Mouse (Mus musculus): Measurements from ENCODE around the gene Myoz1. TPM values are rescaled to one million over a fixed set of nuclear protein-coding genes. Genes with fewer than 3 reads are reported as not detected.
A peak's percentile ranks its signal among the peaks of the same experiment; 100 is the strongest.

The Myoz1 gene
- polyA plus RNA-seq, 1 experiment from 2014 or later, result 13.2 TPM

- no peak overlapping the region for H3K27ac ChIP-seq
- no peak for ATAC-seq (ENCODE audit: insufficient number of reproducible peaks, low FRiP score, low TSS enrichment, low read depth)
Observed at GRCm38 (mm10) chr14:20609519-20609918, 46.8 kb downstream of the Myoz1 start.

GRCm38 (mm10) chr14:20607396-20608126 is 48.8 kb downstream of the Myoz1 start:
- H3K27ac ChIP-seq, result peak overlapping the region; percentile 67
- no peaks in the 10 kb centered on the region for H3K27me3 ChIP-seq
- peaks cover 5% of the 10 kb centered on the region; the same call in 1 of the 2 replicates for H3K36me3 ChIP-seq
- no peak overlapping the region for H3K4me2 ChIP-seq
- WGBS, result 71% methylated on average over 9 of the region's 9 CpGs
- H3K4me3 ChIP-seq, result no peak overlapping the region
- ATAC-seq (ENCODE audit: insufficient number of reproducible peaks, low FRiP score, low TSS enrichment, low read depth), result no peak
- peaks cover 6% of the 10 kb centered on the region for H3K4me1 ChIP-seq
- H3K9ac ChIP-seq, result no peak overlapping the region
- no peaks in the 10 kb centered on the region for H3K9me3 ChIP-seq

More at GRCm38 (mm10) chr14:20609519-20609918, 46.8 kb downstream of the Myoz1 start:
- peaks cover 5% of the 10 kb centered on the region; the same call in 1 of the 2 replicates for H3K36me3 ChIP-seq
- H3K9me3 ChIP-seq, result no peaks in the 10 kb centered on the region
- H3K4me3 ChIP-seq, result no peak overlapping the region
- no peak overlapping the region for H3K4me2 ChIP-seq
- peaks cover 6% of the 10 kb centered on the region for H3K4me1 ChIP-seq
- no peaks in the 10 kb centered on the region for H3K27me3 ChIP-seq
- 69% methylated on average over 3 of the region's 3 CpGs for WGBS
- H3K9ac ChIP-seq, result no peak overlapping the region

GRCm38 (mm10) chr14:20601287-20601686 is 55.1 kb downstream of the Myoz1 start:
- no peak overlapping the region for H3K4me2 ChIP-seq
- H3K9ac ChIP-seq, result no peak overlapping the region
- no peaks in the 10 kb centered on the region for H3K9me3 ChIP-seq
- no peak overlapping the region for H3K4me3 ChIP-seq
- H3K4me1 ChIP-seq, result no peaks in the 10 kb centered on the region
- no peak overlapping the region for H3K27ac ChIP-seq
- 90% methylated on average over 1 of the region's 1 CpGs for WGBS
- H3K36me3 ChIP-seq, result 0 out of 2 replicates have a peak, but pooled peaks cover 2% of the 10 kb centered on the region
- no peaks in the 10 kb centered on the region for H3K27me3 ChIP-seq
- no peak for ATAC-seq (ENCODE audit: insufficient number of reproducible peaks, low FRiP score, low TSS enrichment, low read depth)

GRCm38 (mm10) chr14:20600203-20600602 is 56.1 kb downstream of the Myoz1 start:
- H3K9ac ChIP-seq, result no peak overlapping the region
- no peak for ATAC-seq (ENCODE audit: insufficient number of reproducible peaks, low FRiP score, low TSS enrichment, low read depth)
- H3K27ac ChIP-seq, result no peak overlapping the region
- no peaks in the 10 kb centered on the region for H3K36me3 ChIP-seq
- no peak overlapping the region for H3K4me3 ChIP-seq
- H3K4me1 ChIP-seq, result no peaks in the 10 kb centered on the region
- H3K4me2 ChIP-seq, result no peak overlapping the region
- 53% methylated on average over 2 of the region's 2 CpGs for WGBS
- no peaks in the 10 kb centered on the region for H3K27me3 ChIP-seq
- H3K9me3 ChIP-seq, result no peaks in the 10 kb centered on the region

- Histone ChIP-seq H3K4me3 (no peak overlapping the region), H3K9me3 (no peaks in the 10 kb centered on the region), H3K4me2 (no peak overlapping the region), H3K27ac (no peak overlapping the region), H3K9ac (no peak overlapping the region), H3K4me1 (no peaks in the 10 kb centered on the region), H3K27me3 (no peaks in the 10 kb centered on the region), H3K36me3 (no peaks in the 10 kb centered on the region)
- WGBS, result 81% methylated on average over 2 of the region's 2 CpGs
- no peak for ATAC-seq (ENCODE audit: insufficient number of reproducible peaks, low FRiP score, low TSS enrichment, low read depth)
Observed at GRCm38 (mm10) chr14:20599542-20599941, 56.8 kb downstream of the Myoz1 start.

Small RNA genes lying within 50 kb of the gene (microRNA-seq; reads per million reads assigned to microRNA genes)
- gene Mir6946, result not detected

Other genes starting within 250 kb of the Myoz1 start
- gene Cfap70, start 204.3 kb downstream of the Myoz1 start, polyA plus RNA-seq (2015; fragmentation: Nextera tagmentation; extraction: Ambion mirVana), result 0.35 and 0.51 TPM in 2 replicates
- gene Anxa7, start 176.4 kb downstream of the Myoz1 start, polyA plus RNA-seq (2015; fragmentation: Nextera tagmentation; extraction: Ambion mirVana), result 59.7 and 62.9 TPM in 2 replicates
- gene Mss51, start 159.6 kb downstream of the Myoz1 start, polyA plus RNA-seq (2015; fragmentation: Nextera tagmentation; extraction: Ambion mirVana), result 2.2 and 2.4 TPM in 2 replicates
- gene Ppp3cb, start 110.0 kb downstream of the Myoz1 start, polyA plus RNA-seq (2015; fragmentation: Nextera tagmentation; extraction: Ambion mirVana), result 43.0 and 48.5 TPM in 2 replicates
- gene Usp54, start 15.5 kb downstream of the Myoz1 start, polyA plus RNA-seq (2015; fragmentation: Nextera tagmentation; extraction: Ambion mirVana), result 6.7 and 7.2 TPM in 2 replicates
- gene Synpo2l, start 11.8 kb upstream of the Myoz1 start, polyA plus RNA-seq (2015; fragmentation: Nextera tagmentation; extraction: Ambion mirVana), result 20.6 and 45.9 TPM in 2 replicates
- gene Sec24c, start 17.8 kb upstream of the Myoz1 start, polyA plus RNA-seq (2015; fragmentation: Nextera tagmentation; extraction: Ambion mirVana), result 79.3 and 80.3 TPM in 2 replicates
- gene Fut11, start 38.4 kb upstream of the Myoz1 start, polyA plus RNA-seq (2015; fragmentation: Nextera tagmentation; extraction: Ambion mirVana), result 31.9 and 33.5 TPM in 2 replicates
- gene Chchd1, start 46.5 kb upstream of the Myoz1 start, polyA plus RNA-seq (2015; fragmentation: Nextera tagmentation; extraction: Ambion mirVana), result 144 and 165 TPM in 2 replicates
- gene Zswim8, start 51.0 kb upstream of the Myoz1 start, polyA plus RNA-seq (2015; fragmentation: Nextera tagmentation; extraction: Ambion mirVana), result 28.0 and 34.5 TPM in 2 replicates
- gene Ndst2, start 78.0 kb upstream of the Myoz1 start, polyA plus RNA-seq (2015; fragmentation: Nextera tagmentation; extraction: Ambion mirVana), result 33.7 and 34.2 TPM in 2 replicates
- gene Camk2g, start 137.5 kb upstream of the Myoz1 start, polyA plus RNA-seq (2015; fragmentation: Nextera tagmentation; extraction: Ambion mirVana), result 44.4 and 55.6 TPM in 2 replicates
- 3.3 and 4.9 TPM in 2 replicates for gene Plau, start 180.1 kb upstream of the Myoz1 start, polyA plus RNA-seq (2015; fragmentation: Nextera tagmentation; extraction: Ambion mirVana)